Mouse (Mus musculus) erythroblast, embryonic 14.5 days (primary cell): Measurements from ENCODE around the gene Sptbn4.

Experiments used
- GATA1 ChIP-seq: IDR thresholded peaks from 2 replicates; pipeline ENCODE4 v1.6.1; 2012; ENCODE audit warnings: low read length, inconsistent platforms, mixed read lengths
- TAL1 ChIP-seq: IDR thresholded peaks from 3 replicates; pipeline ENCODE4 v1.6.1; 2012; ENCODE audit warnings: low read length, inconsistent platforms, mixed read lengths

- TF ChIP-seq TAL1 (no peak), GATA1 (no peak)
These were observed 112.3 kb downstream of the Sptbn4 start for GRCm38 (mm10) chr7:27335011-27335720.
